Comparison of ENCODE assay signal across 20 mouse cellular contexts in genomic region chr15:85746178-85746577, GRCm38 (mm10). TPM values are rescaled to one million over a fixed set of nuclear protein-coding genes. Genes with fewer than 3 reads are reported as not detected.
"Had no signal": no experiment of that assay in that cellular context is flagged by ENCODE, and none has a peak within 500 bp of the region (broad histone marks: within the 10 kb centered on the region; RNA-seq: fewer than 3 reads in every experiment).

No protein-coding gene starts in this region.

- ATAC-seq: liver, postnatal 0 days; lung, postnatal 0 days; midbrain, embryonic 13.5 days had no signal

- H3K36me3 ChIP-seq: limb, embryonic 10.5 days; limb, embryonic 13.5 days; midbrain, embryonic 13.5 days; stomach, embryonic 15.5 days had no signal

- H3K4me3 ChIP-seq: layer of hippocampus, adult 2 months; limb, embryonic 10.5 days; limb, embryonic 13.5 days; midbrain, embryonic 13.5 days; stomach, embryonic 15.5 days had no signal

- H3K4me1 ChIP-seq: limb, embryonic 10.5 days; limb, embryonic 13.5 days; midbrain, embryonic 13.5 days; stomach, embryonic 15.5 days had no signal

- H3K4me2 ChIP-seq: limb, embryonic 13.5 days; lung, embryonic 14.5 days; midbrain, embryonic 13.5 days; stomach, embryonic 15.5 days had no signal

- H3K27me3 ChIP-seq: stomach, embryonic 15.5 days had no signal

- H3K9ac ChIP-seq: limb, embryonic 13.5 days; liver, embryonic 14.5 days; liver, postnatal 0 days; lung, embryonic 14.5 days; midbrain, embryonic 13.5 days; stomach, embryonic 15.5 days had no signal

- H3K27ac ChIP-seq: kidney, postnatal 0 days; layer of hippocampus, adult 2 months; limb, embryonic 10.5 days; limb, embryonic 13.5 days; liver, embryonic 14.5 days; macrophage; midbrain, embryonic 13.5 days; stomach, embryonic 15.5 days had no signal

- H3K9me3 ChIP-seq: limb, embryonic 10.5 days; limb, embryonic 13.5 days; midbrain, embryonic 13.5 days; stomach, embryonic 15.5 days had no signal

- DNase-seq: kidney, adult 2 months; layer of hippocampus, adult 9-11 months; liver; liver, postnatal 0 days; lung, embryonic 14.5 days; right cerebral cortex, adult 18-20 months; right cerebral cortex, postnatal 14 days; right cerebral cortex, postnatal 4 days; spleen, adult 18-20 months; thymus, adult 18-20 months; thymus, postnatal 36 days had no signal

RNA-seq across cellular contexts. Expression of gene Ppara, which starts 11.4 kb away (rescaled TPM):
- polyA plus RNA-seq: macrophage had no signal
